Mouse (Mus musculus) MEL (cell line): Measurements from ENCODE around the gene Brca1.

Experiments
- JUND ChIP-seq: IDR thresholded peaks from 2 replicates; pipeline ENCODE4 v1.6.1; 2011; ENCODE audit warnings: low read depth, mild to moderate bottlenecking, improper control_type of control experiment, low read length
- MAZ ChIP-seq: IDR thresholded peaks from 2 replicates; pipeline ENCODE4 v1.6.1; 2012; ENCODE audit warnings: low read depth, mild to moderate bottlenecking, inconsistent platforms, low read length, improper control_type of control experiment
- NRF1 ChIP-seq: IDR thresholded peaks from 2 replicates; pipeline ENCODE4 v1.6.1; 2014; ENCODE audit warnings: low read depth, mild to moderate bottlenecking, inconsistent platforms, low read length, improper control_type of control experiment, moderate library complexity; ENCODE audit not compliant: poor library complexity, insufficient read depth, severe bottlenecking
- RCOR1 ChIP-seq: IDR thresholded peaks from 2 replicates; pipeline ENCODE4 v1.6.1; 2012; ENCODE audit warnings: low read depth, mild to moderate bottlenecking, inconsistent platforms, low read length, improper control_type of control experiment
- ZMIZ1 ChIP-seq: IDR thresholded peaks from 2 replicates; pipeline ENCODE4 v1.6.1; 2012; ENCODE audit warnings: low read depth, mild to moderate bottlenecking, inconsistent platforms, low read length, improper control_type of control experiment, moderate library complexity

DNA sequence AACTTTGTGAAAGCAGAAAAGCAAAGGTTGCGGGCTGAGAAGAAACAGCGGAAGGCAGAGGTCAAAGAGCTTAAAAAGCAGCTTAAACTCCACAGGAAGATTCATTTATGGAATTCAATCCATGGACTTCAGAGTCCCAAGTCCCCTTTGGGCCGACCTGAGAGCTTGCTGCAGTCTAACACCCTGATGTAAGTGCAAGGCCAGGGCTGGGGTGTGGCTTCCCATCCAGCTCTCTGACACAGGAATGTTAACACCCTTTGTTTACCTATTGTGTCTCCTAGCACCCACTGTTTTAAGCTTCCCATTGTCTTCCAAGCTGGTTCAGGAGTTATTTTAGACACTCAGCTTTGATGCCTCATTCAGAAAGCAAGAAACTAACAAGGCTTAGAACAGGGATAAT, 16.7 kb upstream of the Brca1 start:
- TF ChIP-seq NRF1 (no peak), RCOR1 (no peak), JUND (no peak), ZMIZ1 (no peak), MAZ (no peak)
